8 mouse cellular contexts compared by ENCODE assay signal in the genomic region with DNA sequence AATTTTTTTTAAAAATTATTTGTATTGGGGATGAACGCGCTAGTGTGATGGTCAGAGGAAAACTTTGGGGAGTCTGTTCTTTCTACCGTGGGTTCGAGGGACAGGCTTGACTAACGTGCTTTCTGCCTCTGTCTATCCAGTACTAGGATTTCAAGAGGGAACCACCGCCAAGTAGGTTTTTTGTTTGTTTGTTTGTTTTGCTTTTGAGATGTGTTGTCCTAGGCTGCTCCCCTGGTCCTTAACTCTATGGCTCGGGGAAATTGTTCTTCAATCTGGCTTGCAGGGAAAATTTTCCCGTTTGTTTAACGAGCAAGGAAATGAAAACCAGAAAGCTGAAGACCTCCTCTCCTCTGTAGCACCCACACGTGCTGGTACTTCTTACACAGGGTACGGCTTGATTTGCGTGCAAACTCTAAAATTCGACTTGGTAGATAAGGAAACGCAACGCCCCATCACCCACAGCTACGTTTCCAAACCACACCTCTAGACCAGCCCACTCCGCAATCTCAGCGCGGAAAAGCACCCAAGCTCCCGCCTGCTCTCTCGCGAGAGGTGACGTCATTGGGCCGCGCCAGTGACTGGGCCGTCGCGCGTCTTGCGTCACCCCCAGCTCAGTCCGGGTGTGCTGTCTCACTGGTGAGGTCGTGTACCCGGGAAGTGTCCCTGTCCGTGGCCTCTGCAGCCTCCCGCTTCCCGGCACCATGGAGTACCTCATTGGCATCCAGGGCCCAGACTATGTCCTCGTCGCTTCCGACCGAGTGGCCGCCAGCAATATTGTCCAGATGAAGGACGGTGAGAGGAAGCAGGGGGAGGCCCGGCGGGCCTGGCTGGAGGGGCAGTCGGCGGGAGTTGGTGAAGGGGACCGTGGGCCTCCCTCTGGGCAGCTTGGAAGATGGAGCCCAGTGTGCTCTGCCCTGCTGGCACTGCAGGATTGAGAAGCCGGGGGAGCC. TPM values are rescaled to one million over a fixed set of nuclear protein-coding genes. Genes with fewer than 3 reads are reported as not detected.
DNase-seq lines count a peak whose midpoint lies in the region; ATAC-seq lines count a peak whose summit lies in the region.

A gene (plus strand): TSS at position 577 of the 950 bp plus-strand sequence.

- WGBS in hindbrain, embryonic 14.5 days: 3% methylated on average over 48 of the region's 48 CpGs

- ATAC-seq in hindbrain, embryonic 14.5 days (ENCODE audit: low FRiP score): peak; percentile 98

- H3K4me3 ChIP-seq in hindbrain, embryonic 14.5 days (replicated peaks; ENCODE audit: low read length): peak within 1 kb of the TSS; percentile 99

- H3K9me3 ChIP-seq in hindbrain, embryonic 14.5 days (ENCODE audit: control insufficient read depth, low read length): no peaks in the 10 kb centered on the region

- H3K4me2 ChIP-seq in hindbrain, embryonic 14.5 days (replicated peaks): peak within 1 kb of the TSS; percentile 97

- peak within 1 kb of the TSS; percentile 98 for H3K9ac ChIP-seq in hindbrain, embryonic 14.5 days

- no peaks in the 10 kb centered on the region for H3K36me3 ChIP-seq in hindbrain, embryonic 14.5 days (replicated peaks; ENCODE audit: control insufficient read depth, insufficient read depth)

- H3K4me1 ChIP-seq in hindbrain, embryonic 14.5 days (replicated peaks; ENCODE audit: control insufficient read depth, insufficient read depth, low read length): peaks cover 9% of the 10 kb centered on the region

- H3K27me3 ChIP-seq in hindbrain, embryonic 14.5 days (ENCODE audit: control insufficient read depth, insufficient read depth, low read length): no peaks in the 10 kb centered on the region

- peak; percentile 98 for DNase-seq in R1 (ENCODE audit: low read depth, low spot score)
- peak; percentile 100 for DNase-seq in cerebellum, postnatal 25 days
- DNase-seq in frontal cortex, postnatal 25 days (ENCODE audit: low spot score in 2 of 2): peak; percentile 98 to 99
- peak; percentile 100 for DNase-seq in hindbrain, embryonic 14.5 days (ENCODE audit: low spot score)
- DNase-seq in layer of hippocampus, postnatal 36 days: peak; percentile 98
- DNase-seq in lung, postnatal 36 days: peak; percentile 98
- DNase-seq in retina, postnatal 1 day: peak; percentile 98
- peak; percentile 98 to 99 for DNase-seq in urinary bladder, adult 18-20 months (ENCODE audit: low spot score in 2 of 2)

- peak within 1 kb of the TSS; percentile 74 for H3K27ac ChIP-seq in hindbrain, embryonic 14.5 days

RNA-seq across cellular contexts. Expression of the gene that starts here (rescaled TPM):
- 432 and 451 TPM in 2 replicates for polyA plus RNA-seq in hindbrain, embryonic 14.5 days (2014; fragmentation: Nextera tagmentation; extraction: Ambion mirVana)
- 100 to 1,000 TPM; 103 to 111 TPM for total RNA-seq in layer of hippocampus, postnatal 36 days (2021)

Comparison
In these comparisons a context has a peak if more than half of its experiments do, and no peak if none do; other contexts are left out.
1. Peak in every context shown above with its lines: DNase-seq, ATAC-seq, H3K4me3 ChIP-seq and H3K27ac ChIP-seq.